Mouse (Mus musculus) cerebellum, postnatal 4 days (tissue): ENCODE measurements around the gene Mfrp.
A peak's percentile ranks its signal among the peaks of the same experiment; 100 is the strongest.
"Not testable (repeated sequence)": the region's sequence is repeated elsewhere in the genome, so short reads cannot be mapped to it uniquely, and the experiment has no call there.

Experiments
- DNase-seq, 2 experiments: peaks; one replicate each; pipeline ENCODE4 v3.0.0; 2022; ENCODE audit warnings: low spot score in 2 of 2, mixed read lengths in 1 of 2

Mfrp gene

DNA sequence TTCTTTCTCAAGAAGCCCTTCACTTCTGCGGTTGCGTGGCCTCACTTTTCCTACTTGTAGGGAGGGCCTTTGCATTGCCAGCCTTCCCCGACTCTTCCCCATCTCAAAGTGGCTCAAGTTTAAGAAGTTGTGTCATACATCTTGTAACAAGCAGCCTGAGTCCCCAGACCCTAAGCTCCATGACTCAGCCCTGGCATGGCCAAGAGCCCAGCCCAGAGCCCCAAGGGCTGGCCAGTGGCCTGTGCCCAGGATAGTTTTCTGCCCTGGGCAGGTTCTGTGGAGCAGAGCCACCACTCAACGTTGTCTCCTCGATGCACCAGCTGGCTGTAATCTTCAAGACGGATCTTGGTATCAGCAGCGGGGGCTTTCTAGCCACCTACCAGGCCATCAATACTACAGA, 3.4 kb downstream of the Mfrp start:
- no peak for DNase-seq

DNA sequence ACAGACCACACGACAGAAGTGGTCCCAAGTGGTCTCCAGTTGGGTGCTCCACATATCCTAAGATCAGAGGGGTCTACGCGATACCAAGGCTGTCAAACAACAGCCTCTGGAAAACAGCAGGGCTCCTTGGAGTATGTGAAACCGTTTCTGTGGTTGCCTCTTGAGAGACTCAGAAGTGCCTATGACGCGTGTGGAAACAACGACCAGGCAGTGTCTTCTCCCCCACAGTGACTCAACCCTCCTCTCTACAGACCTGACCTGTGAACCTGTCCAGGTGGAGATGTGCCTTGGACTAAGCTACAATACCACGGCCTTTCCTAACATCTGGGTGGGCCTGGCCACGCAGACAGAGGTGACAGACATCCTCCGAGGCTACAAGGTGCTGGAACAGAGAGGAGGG, 4.3 kb downstream of the Mfrp start:
- no peak for DNase-seq

DNA sequence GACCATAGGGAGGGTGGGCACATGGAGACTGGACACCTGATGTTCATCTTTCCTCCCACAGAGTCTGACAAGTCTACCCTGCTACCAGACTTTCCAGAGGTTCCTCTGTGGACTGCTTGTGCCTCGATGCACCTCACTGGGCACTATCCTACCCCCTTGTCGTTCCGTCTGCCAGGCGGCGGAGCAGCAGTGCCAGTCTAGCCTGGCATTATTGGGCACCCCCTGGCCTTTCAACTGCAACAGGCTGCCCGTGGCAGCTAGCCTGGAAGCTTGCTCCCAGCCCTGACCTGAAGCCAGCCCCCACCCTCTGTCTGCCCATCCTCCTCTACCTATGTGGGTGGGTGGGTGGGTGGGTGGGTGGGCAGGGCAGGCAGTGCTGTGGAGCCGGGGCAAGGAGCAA, 4.7 kb downstream of the Mfrp start:
- no peak for DNase-seq

DNA sequence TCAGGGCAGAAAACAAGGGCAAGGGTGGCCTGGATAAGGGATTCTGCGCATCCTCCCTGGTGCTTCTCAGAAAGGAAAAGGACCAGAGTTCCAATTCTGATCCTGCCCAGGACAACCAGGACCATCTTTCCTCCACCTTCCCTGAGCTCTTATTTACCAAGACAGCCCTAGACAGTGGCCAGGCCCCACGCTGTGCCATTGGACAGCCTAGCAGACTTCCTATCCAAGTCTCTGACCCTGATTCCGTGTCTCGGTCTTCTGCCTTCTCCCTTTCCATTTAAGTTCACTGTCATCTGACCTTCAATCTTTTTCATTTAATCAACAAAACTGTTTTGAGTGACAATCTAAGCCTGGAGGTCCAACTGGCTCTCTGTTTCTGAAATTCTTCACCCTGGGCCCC, 5.1 kb downstream of the Mfrp start:
- DNase-seq, result no peak

DNA sequence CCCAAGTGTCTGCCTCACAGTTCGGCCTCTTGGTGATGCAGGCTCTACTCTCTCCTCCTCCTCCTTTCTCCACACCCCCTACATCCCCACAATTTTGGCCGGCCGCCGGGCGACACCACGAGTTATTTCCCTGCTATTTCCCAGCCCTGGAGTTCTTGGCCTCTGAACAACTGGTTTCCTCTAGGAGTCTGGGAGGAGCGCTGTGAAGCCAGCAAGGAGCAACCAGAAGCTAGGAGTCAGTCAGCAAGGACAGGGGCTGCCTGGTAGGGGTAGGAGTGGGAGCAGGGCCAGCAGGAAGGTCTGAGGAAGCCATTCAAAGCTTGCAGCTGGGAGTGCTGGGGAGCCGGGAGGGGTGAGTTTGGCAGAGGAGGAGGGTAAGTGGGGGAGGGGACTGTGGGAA, 5.6 kb downstream of the Mfrp start, which contains the start of gene C1qtnf5:
Gene C1qtnf5, plus strand, starts transcription at position 136 of the 400 bp plus-strand sequence.
- peak; percentile 67 to 72 for DNase-seq

DNA sequence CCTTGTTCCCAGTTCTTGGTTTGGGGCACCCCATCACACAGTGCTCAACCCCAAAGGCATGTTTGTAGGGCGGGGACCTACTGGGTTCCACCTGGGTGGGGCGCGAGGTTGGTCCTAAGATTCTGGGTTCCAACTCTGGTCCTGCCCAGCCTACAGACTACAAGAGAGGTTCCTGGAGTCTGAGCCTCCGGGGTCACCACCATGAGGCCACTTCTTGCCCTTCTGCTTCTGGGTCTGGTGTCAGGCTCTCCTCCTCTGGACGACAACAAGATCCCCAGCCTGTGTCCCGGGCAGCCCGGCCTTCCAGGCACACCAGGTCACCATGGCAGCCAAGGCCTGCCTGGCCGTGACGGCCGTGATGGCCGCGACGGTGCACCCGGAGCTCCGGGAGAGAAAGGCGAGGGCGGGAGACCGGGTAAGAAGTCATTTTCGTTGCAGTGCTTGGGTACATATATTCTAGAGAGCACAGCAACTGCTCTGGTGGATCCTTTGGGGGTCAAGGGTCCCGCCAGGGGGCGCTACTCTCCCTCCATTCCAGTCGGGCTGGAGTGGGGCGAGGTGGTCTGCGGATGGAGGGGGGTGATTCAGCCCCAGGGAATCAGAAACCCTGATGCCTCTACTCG, 6.1 kb downstream of the Mfrp start:
- DNase-seq, result peak in 1 of 2 experiments; percentile 66

DNA sequence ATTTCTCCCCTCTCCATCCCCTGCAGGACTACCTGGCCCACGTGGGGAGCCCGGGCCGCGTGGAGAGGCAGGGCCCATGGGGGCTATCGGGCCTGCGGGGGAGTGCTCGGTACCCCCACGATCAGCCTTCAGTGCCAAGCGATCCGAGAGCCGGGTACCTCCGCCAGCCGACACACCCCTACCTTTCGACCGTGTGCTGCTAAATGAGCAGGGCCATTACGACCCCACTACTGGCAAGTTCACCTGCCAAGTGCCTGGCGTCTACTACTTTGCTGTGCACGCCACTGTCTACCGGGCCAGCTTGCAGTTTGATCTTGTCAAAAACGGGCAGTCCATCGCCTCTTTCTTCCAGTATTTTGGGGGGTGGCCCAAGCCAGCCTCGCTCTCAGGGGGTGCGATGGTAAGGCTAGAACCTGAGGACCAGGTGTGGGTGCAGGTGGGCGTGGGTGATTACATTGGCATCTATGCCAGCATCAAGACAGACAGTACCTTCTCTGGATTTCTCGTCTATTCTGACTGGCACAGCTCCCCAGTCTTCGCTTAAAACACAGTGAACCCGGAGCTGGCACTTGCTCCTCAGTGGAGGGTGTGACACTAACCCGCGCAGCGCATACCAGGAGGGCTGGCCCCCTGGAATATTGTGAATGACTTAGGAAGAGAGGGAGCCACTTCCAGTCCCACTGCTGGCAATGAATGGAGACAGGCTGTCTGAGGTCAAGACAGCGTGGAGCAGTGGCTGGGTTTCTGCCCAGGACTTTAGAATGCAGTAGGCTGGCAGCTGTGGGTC, 6.9 kb downstream of the Mfrp start:
- no peak for DNase-seq

DNA sequence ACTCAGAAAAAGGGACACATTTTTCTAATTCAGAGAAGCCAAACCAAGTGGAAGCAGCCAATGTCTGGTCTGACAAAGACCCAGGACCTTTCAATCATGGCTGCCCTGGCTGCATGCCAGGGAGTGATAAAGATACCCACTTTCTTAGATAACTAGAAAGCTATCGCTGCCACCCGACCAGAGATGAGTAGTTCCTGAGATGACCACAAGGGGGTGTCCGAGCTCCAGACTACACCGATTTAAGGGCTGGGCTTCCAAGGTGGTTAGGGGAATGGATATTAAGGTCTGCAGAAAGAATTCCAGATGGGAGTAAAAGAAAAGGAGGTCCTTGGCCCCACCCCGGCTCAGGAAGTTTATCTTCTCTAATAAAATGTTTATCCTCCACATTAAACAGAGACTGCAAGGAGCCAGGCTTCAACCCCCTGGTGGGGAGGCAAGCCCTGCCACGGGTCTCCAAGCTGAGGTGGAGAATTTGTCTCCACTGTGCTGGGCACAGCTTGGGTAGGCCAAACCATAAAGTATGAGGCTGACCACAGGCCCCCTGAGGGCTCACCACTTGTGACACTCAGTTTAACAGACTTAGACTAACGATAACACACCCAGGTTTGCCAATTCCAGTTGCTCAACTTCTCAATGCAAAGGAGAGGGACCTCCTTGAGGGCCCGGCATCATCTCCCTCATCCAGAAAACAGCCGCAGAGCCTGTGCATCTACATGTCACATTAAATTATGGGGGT, 8.0 kb downstream of the Mfrp start:
- DNase-seq, result peak; percentile 72 to 86

DNA sequence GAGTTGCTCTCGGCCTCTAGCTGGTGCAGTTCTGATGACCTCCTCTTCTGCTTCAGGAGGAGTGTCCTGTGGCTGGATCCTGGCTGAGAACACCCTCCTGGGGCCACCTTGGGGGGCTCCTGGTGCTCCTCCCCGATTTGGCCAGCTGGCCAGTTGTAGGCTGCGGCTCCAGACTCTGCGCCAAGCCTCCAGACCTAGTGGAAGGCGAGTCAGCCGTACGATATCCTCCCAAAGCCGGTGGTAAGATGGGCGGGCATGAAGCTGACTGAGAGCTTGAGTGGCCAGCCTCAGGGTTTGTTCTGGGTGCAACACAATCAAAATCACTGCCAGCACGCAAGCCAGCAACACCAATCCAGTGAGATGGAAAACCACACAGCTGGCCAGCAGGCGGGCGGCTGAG, 10.4 kb downstream of the Mfrp start:
- not testable (repeated sequence) for DNase-seq

DNA sequence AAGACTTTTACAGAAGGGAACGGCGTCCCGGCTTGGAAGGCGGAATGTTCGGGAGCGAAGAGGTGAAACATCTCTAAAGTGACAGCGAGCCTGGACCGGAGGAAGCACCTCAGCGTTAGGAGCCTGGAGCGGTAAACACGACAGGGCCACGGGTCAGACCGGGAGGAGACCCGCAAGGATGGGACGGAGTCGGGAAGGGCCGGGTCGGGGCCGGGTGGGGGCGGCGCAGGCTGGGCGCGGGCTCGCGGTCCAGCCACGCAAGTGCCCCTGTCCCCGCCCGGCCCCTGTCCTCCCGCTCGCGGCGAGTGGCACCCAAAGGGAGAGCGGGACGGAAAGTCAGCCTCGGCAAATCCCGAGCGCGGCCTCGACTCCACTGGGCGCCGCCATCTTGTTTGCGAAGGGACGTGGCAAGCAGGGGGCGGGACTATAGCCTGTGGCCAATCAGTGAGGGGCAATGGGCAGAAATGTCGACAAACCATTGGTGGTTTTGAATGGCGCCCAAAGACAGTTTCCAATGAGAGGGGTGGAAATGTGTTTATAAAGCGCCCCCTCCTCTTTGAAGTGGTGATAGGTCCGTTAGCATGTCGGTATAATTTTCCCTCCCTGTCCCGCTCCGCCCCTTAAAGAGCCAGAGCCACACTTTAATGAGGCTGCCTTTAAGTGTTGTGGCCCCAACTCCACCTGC, 11.7 kb downstream of the Mfrp start, which contains the start of the genes Gm49380 and Rnf26:
Gene Gm49380, minus strand, starts transcription at position 396 of the 685 bp plus-strand sequence.
Gene Rnf26, minus strand, starts transcription at position 413 of the 685 bp plus-strand sequence.
- DNase-seq, result peak; percentile 91 to 97

DNA sequence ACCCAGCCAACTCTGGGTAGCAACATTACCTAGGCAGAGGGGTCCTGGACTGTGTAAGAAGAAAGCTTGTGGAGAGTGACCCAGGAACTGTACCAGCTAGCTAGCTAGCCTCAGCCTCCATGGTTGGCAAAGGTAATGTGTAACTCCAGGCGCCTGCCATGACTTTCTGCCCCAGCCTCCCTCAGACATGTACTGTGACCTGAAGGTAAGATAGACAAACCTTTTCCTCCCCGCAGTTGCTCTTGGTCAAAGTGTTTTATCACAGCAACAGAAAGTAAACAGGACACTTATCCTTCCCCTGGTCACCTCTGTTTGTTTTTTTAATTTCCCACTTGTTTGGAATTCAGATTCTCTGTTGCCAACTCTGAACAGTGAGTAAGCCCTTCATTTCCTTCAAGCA, 12.9 kb downstream of the Mfrp start:
- no peak for DNase-seq

DNA sequence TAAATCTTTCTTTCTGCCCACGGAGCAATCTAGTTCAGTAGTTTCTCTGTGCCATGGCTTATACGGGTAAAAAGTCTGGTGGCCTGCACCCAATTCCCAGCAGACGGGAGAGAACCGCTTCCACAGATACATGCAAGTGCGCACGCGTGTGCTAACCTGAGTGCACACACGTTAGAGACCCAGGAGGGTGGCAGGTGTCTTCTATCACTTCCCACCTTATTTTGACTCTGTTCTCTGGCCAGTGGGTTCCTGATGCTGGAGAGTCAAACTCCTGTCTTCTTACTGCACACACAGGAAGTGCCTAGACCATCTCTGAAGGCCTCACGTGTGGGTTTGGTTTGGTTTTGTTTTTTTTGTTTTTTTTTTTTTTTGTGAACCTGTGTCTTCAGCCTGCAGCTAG, 14.1 kb downstream of the Mfrp start:
- no peak for DNase-seq

DNA sequence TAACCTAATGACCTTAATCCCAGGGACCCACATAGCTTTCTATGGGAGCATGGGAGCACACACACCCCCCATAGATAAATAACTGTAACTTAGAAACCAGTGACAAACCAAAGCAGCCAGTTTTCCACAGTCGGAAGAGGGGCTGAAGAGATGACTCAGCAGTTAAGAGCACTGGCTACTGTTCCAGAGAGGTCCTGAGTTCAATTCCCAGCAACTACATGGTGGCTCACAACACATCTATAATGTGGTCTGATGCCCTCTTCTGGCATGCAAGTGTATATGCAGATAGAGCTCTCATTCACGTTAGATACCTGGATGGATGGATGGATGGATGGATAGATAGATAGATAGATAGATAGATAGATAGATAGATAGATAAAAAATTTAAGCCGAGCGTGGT, 14.7 kb downstream of the Mfrp start:
- DNase-seq, result no peak

DNA sequence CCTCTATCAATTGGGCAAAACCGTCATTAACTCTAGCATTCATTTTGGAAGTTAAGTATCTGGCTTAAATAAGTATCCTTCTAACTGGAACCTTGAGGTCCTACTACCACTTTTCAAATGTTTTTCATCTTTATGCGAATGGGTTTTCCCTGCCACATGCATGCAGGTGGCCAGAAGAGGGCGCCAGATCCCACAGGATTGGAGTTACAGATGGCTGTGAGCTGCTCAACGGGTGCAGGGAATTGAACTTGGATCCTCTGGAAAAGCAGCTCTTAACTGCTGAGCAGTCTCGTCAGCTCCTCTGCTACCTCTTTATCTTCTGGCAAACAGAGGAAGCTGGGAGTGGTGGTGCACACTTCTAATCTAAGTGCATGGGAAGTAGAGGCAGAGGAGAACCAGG, 17.5 kb downstream of the Mfrp start:
- peak in 1 of 2 experiments; percentile 29 for DNase-seq

DNA sequence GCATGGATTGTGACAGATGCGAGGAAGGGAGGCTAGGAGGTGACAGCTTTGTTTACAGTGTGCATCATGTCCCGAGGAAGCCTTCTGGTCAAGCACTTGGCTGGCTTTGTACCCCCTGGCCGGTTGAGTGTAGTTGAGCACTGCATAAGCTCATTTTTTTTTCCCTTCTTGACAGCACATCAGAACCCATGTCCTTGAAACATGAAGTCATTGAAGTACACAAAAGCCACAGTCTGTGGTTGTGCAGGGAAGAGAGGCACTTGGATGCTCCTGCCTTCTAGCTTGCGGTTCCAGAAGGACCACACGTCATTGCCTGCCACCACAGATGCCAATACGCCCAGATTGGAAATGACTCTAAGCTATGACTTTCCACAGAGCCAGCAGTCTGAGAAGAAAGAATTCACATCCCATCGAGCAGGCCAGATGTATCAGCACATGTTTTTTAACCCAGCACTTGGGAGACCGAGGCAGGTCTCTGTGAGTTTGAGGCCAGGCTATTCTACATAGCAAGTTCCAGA, 18.5 kb downstream of the Mfrp start:
- DNase-seq, result no peak

DNA sequence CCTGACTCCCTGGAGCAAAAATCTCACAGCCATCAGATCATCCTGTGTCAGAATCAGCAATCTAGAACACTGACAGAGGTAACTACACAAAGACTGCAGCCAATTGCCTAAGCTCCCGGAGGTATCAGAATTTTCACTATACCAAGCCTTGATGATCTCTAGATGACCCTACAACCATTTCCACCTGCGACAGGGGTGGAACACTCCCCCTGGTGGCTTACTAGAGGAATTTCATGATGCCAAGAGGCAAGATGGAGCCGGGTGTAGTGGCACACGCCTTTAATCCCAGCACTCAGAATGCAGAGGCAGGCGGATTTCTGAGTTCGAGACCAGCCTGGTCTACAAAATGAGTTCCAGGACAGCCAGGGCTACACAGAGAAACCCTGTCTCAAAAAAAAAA, 22.8 kb downstream of the Mfrp start:
- no peak for DNase-seq

DNA sequence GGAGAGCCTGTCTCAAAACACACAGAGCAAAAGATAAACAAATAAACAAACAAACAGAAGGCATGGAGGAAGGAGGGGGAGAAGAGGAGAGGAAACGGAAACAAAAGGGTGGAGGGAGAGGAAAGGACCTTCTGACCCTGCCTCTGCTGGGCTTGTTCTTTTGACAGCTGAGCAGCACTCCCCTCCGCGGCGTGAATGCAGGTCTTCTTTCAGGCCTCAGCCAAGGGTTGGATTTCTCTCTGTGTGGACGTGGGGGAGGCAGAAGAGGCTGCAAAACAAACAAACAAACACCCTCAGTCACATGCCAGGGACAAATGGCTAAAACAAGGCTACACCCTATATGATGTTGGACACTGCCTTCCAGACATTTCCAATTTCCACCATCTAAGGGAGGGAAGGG, 23.5 kb downstream of the Mfrp start:
- no peak for DNase-seq

DNA sequence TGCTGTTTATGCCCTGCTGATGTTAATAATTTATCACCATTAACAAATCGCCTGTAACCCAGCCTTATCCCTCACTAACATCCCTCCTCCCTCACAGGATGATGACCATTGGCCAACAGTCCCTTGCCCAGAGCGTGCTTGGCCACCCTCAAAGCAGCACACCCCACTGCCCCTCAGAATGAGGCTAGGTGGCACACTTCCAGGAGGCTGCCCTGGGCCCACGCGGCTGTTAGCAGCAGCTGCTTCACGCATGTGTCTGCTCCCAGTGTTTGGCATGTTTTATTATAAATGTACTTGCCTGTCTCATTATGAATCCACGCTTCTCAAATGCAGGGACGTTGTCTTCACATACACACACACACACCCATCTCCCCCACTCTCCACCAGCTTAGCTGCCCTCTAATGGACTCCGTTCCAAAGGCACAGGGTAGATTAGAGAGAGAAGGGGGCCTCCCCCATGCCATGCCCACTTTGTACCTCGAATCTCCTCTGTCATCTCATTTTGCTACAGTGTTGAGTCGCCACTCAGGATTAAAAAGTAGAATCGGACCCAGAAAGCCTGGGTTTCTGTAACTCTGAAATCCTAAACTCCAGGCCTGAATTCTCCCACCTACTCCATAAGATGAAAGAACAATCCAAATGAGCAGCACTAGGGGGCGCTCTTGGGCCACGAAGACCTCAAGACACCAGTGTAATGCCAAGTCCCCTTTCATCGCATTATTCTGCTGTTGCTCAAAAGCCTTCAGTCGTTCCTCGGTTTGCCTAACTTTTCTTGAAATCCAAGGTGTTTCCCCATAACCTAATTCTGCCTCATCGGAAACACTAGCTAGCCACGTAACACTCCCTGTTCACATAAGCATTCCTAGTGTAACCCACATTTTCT, 24.3 kb downstream of the Mfrp start:
- peak; percentile 76 to 88 for DNase-seq

DNA sequence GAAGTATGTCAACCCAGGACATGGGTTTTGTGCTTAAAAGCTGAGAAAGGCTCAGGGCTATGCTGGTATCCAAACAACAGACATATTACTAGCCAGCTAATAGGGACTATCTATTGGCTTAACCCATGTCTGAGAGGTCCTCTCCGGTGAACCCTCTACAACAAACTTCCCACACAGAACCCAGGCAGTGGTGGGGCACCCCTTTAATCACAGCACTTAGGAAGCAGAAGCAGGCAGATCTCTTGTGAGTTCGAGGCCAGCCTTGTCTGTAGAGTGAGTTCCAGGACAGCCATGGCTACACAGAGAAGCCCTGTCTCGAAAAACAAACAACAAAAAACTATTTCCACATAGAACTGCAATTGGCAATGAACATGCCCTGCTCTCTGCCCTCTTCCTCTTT, 25.2 kb downstream of the Mfrp start:
- DNase-seq, result no peak

DNA sequence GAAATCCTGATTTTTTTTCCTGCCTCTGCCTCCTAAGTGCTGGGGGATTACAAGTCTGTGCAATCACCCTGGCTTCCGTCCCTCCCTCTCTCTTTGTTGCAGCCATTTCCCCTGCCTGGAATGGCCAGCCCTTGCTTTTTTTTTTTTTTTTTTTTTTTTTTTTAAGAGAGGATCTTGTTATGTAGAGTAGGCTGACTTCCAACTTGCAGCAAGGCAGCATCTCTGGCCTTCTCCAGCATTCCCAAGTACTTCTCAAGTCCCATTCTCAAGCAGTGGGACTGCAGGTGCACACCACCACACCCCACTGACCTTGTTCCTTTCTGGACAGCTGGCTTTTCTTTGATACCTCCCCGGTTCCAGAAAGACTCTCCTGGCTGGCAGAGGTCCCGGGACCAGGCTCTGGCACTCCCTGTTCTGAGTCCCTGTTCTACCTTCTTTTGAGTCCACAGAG, 25.8 kb downstream of the Mfrp start:
- DNase-seq, result no peak

DNA sequence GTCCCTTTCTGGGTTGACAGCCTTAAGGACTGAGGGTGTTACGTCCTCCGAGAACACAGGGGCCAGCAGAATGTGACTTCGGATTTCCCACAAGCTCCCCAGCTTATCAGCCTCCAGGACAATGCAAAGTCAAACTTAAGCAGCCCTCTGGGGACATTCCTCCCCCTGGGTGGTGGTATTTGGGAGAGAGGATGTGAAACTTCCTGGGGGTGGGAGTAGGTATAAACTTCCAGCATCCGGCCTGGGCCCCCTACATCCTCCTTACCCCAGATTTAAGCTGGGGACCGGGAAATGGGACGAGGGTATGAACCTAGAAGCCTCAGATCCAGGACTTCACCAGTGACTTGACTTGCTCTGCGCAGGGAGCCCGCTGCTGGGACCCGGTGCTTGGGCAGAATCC, 28.1 kb downstream of the Mfrp start:
- DNase-seq, result no peak
